Mouse (Mus musculus): ENCODE measurements around the gene Pilrb1. TPM values are rescaled to one million over a fixed set of nuclear protein-coding genes. Genes with fewer than 3 reads are reported as not detected.

Pilrb1 gene
- total and polyA plus RNA-seq, 2 experiments, result 5.1 to 6.1 TPM

DNA sequence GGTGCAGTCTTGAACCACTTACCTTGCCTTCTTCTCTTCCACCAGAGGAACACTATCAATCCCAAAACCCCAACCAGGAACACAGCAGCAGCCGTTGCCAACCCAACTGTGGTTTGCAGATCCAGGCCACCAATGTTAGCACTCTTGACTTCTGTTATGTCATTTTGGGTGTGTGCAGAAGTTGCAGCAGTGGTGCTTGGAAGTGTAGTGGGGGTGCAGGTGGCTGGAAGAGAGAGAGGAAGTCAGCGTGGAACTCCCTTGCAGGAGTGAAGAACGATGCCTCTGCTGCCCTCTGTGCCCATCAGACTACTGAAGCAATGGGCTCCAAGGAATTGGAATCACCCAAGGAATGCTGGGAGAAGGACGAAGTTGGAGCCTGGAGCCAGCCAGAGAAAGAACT is 26.8 kb downstream of the Pilrb1 start:
- Histone ChIP-seq H3K79me2 (ENCODE audit: control insufficient read depth, insufficient read depth, low read length) (no peaks in the 10 kb centered on the region), H3K27me3 (ENCODE audit: control insufficient read depth, insufficient read depth, low read length) (no peaks in the 10 kb centered on the region), H3K36me3 (ENCODE audit: control insufficient read depth, insufficient read depth, low read length) (no peaks in the 10 kb centered on the region), H3K4me3 (ENCODE audit: insufficient read depth, low read depth, low read length) (no peak overlapping the region), H3K9ac (ENCODE audit: low read depth, low read length) (no peak overlapping the region), H3K27ac (replicated peaks; ENCODE audit: insufficient read depth, low read depth, low read length) (no peak overlapping the region), H3K4me1 (ENCODE audit: control insufficient read depth, insufficient read depth, low read length) (peaks cover 2% of the 10 kb centered on the region; the same call in 1 of the 2 replicates)
- 90% methylated on average over 4 of the region's 4 CpGs for WGBS
- TF ChIP-seq CTCF (IDR thresholded peaks at IDR 0.05; ENCODE audit: low read depth, low read length) (no peak), POLR2A (IDR thresholded peaks at IDR 0.05; ENCODE audit: extremely low read depth, insufficient read depth, low read length) (no peak)
- DNase-seq (ENCODE audit: extremely low read depth, low read depth, low spot score), result no peak

DNA sequence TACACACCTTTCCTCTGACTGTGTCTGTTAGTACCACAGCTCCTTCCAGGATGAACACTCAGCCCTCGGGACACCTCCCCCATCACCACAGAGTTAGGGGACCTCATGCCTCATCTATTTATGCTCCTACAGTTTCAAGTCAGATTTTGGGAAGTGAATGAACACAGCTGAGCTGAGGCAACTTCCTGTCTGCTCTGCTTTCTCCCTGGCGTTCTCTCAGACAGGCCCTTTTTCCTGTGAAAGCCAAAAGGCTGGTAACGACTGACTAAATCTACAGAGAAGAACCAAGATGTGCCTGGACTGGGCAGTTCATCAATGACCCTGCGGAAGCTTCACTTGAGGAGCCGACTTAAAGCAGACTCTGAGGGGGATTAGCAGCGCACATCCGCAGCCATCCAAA is 27.7 kb downstream of the Pilrb1 start:
- no peaks in the 10 kb centered on the region for H3K79me2 ChIP-seq (ENCODE audit: control insufficient read depth, insufficient read depth, low read length)
- no peak overlapping the region for H3K4me3 ChIP-seq (ENCODE audit: insufficient read depth, low read depth, low read length)
- no peak overlapping the region for H3K9ac ChIP-seq (ENCODE audit: low read depth, low read length)
- peak; percentile 36 for DNase-seq (ENCODE audit: extremely low read depth, low read depth, low spot score)
- H3K36me3 ChIP-seq (ENCODE audit: control insufficient read depth, insufficient read depth, low read length), result no peaks in the 10 kb centered on the region
- WGBS, result 70% methylated on average over 7 of the region's 7 CpGs
- H3K4me1 ChIP-seq (ENCODE audit: control insufficient read depth, insufficient read depth, low read length), result peaks cover 2% of the 10 kb centered on the region; the same call in 1 of the 2 replicates
- no peaks in the 10 kb centered on the region for H3K27me3 ChIP-seq (ENCODE audit: control insufficient read depth, insufficient read depth, low read length)
- 0 out of 2 replicates have a peak overlapping the region, but pooled peaks have one; percentile 15 for H3K27ac ChIP-seq (replicated peaks; ENCODE audit: insufficient read depth, low read depth, low read length)
- TF ChIP-seq CTCF (IDR thresholded peaks at IDR 0.05; ENCODE audit: low read depth, low read length) (no peak), POLR2A (IDR thresholded peaks at IDR 0.05; ENCODE audit: extremely low read depth, insufficient read depth, low read length) (no peak)

DNA sequence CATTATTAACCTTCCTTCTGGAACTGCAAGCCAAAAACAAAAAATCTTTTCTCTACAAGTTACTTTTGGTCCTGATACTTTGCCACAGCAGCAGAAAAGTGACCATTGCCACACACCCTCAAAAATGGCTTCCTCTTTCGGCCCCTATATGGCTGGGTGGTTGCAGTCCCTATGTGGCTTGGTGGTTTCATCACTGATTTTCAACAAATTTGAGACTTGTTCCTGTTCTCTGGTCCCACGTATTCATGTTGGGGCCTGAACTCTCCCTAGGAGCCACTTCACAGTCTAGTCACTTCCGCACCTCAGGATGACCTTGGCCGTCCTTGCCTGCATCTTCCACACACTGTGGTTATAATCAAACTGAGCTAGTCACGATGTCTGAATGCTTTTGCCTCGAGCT is 29.2 kb downstream of the Pilrb1 start:
- no peak overlapping the region for H3K9ac ChIP-seq (ENCODE audit: low read depth, low read length)
- peak; percentile 28 for DNase-seq (ENCODE audit: extremely low read depth, low read depth, low spot score)
- H3K27me3 ChIP-seq (ENCODE audit: control insufficient read depth, insufficient read depth, low read length), result no peaks in the 10 kb centered on the region
- H3K36me3 ChIP-seq (ENCODE audit: control insufficient read depth, insufficient read depth, low read length), result no peaks in the 10 kb centered on the region
- no peak for TF ChIP-seq CTCF (IDR thresholded peaks at IDR 0.05; ENCODE audit: low read depth, low read length)
- TF ChIP-seq POLR2A (IDR thresholded peaks at IDR 0.05; ENCODE audit: extremely low read depth, insufficient read depth, low read length), result no peak
- no peak overlapping the region for H3K27ac ChIP-seq (replicated peaks; ENCODE audit: insufficient read depth, low read depth, low read length)
- no peak overlapping the region for H3K4me3 ChIP-seq (ENCODE audit: insufficient read depth, low read depth, low read length)
- H3K79me2 ChIP-seq (ENCODE audit: control insufficient read depth, insufficient read depth, low read length), result no peaks in the 10 kb centered on the region
- H3K4me1 ChIP-seq (ENCODE audit: control insufficient read depth, insufficient read depth, low read length), result peaks cover 2% of the 10 kb centered on the region; the same call in 1 of the 2 replicates
- 82% methylated on average over 6 of the region's 6 CpGs for WGBS

DNA sequence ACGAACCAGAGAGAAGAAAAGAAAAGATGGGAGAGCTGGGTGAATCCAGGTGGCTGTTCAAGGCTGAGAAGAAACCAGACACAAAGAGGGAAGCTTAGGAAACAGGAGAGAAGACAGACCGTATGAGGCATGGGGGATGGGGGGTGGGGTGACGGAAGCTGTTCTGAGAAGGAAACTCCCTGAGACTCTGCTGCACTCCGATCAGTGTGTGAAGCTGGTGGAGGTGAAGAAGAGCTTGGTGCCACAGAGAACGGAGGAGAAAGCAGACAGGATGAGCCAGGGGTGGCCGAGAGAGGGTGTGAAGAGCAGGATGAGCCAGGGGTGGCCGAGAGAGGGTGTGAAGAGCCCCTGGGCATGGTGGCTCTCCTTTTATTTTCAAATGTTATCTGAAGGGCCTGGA is 31.5 kb downstream of the Pilrb1 start:
- Histone ChIP-seq H3K9ac (ENCODE audit: low read depth, low read length) (no peak overlapping the region), H3K36me3 (ENCODE audit: control insufficient read depth, insufficient read depth, low read length) (no peaks in the 10 kb centered on the region), H3K27ac (replicated peaks; ENCODE audit: insufficient read depth, low read depth, low read length) (no peak overlapping the region), H3K4me1 (ENCODE audit: control insufficient read depth, insufficient read depth, low read length) (peaks cover 2% of the 10 kb centered on the region; the same call in 1 of the 2 replicates), H3K27me3 (ENCODE audit: control insufficient read depth, insufficient read depth, low read length) (no peaks in the 10 kb centered on the region), H3K4me3 (ENCODE audit: insufficient read depth, low read depth, low read length) (no peak overlapping the region), H3K79me2 (ENCODE audit: control insufficient read depth, insufficient read depth, low read length) (no peaks in the 10 kb centered on the region)
- WGBS, result 61% methylated on average over 7 of the region's 7 CpGs
- no peak for DNase-seq (ENCODE audit: extremely low read depth, low read depth, low spot score)
- TF ChIP-seq POLR2A (IDR thresholded peaks at IDR 0.05; ENCODE audit: extremely low read depth, insufficient read depth, low read length) (no peak), CTCF (IDR thresholded peaks at IDR 0.05; ENCODE audit: low read depth, low read length) (no peak)

DNA sequence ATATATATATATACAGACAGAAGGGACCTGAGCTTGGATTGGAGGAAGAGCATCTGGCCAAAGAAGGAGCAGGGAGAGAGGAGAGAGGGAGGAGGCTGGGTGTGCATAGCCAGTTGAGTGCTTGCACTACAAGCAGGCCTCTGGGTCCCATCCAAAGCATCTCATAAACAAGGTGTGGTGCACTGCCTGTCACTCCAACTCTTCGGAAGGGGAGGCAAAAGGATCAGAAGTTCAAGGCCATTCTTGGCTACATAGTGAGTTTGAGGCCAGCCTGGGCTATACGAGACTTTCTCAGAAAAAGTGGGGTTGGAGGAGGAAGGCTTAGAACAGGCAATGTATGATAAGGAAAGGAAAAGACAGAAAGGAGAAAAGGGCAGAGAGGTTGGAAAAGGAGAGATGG is 31.9 kb downstream of the Pilrb1 start:
- Histone ChIP-seq H3K27me3 (ENCODE audit: control insufficient read depth, insufficient read depth, low read length) (no peaks in the 10 kb centered on the region), H3K4me3 (ENCODE audit: insufficient read depth, low read depth, low read length) (no peak overlapping the region), H3K9ac (ENCODE audit: low read depth, low read length) (no peak overlapping the region), H3K27ac (replicated peaks; ENCODE audit: insufficient read depth, low read depth, low read length) (no peak overlapping the region), H3K36me3 (ENCODE audit: control insufficient read depth, insufficient read depth, low read length) (no peaks in the 10 kb centered on the region), H3K79me2 (ENCODE audit: control insufficient read depth, insufficient read depth, low read length) (no peaks in the 10 kb centered on the region), H3K4me1 (ENCODE audit: control insufficient read depth, insufficient read depth, low read length) (peaks cover 2% of the 10 kb centered on the region; the same call in 1 of the 2 replicates)
- 70% methylated on average over 2 of the region's 2 CpGs for WGBS
- no peak for DNase-seq (ENCODE audit: extremely low read depth, low read depth, low spot score)
- TF ChIP-seq POLR2A (IDR thresholded peaks at IDR 0.05; ENCODE audit: extremely low read depth, insufficient read depth, low read length) (no peak), CTCF (IDR thresholded peaks at IDR 0.05; ENCODE audit: low read depth, low read length) (no peak)

DNA sequence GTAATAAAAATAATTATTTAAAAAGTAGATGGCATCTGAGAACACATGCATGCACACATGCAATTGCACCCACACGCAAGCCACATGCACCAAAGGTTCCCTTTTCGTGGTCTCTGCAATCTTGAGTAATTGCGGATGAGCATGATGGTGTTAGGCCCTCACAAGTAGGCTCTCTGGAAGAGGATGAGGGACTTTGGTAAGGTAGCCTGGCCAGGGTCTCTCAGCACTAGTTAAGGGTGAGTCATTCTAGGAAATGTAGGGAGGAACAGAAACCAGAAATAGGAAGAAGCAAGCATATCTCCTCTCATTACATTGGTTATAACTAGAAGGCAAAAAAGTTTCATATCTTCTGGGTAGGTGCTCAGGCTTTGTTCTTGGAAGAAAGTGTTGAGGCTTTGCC is 32.9 kb downstream of the Pilrb1 start:
- Histone ChIP-seq H3K4me1 (ENCODE audit: control insufficient read depth, insufficient read depth, low read length) (no peaks in the 10 kb centered on the region), H3K27me3 (ENCODE audit: control insufficient read depth, insufficient read depth, low read length) (no peaks in the 10 kb centered on the region), H3K4me3 (ENCODE audit: insufficient read depth, low read depth, low read length) (no peak overlapping the region), H3K27ac (replicated peaks; ENCODE audit: insufficient read depth, low read depth, low read length) (no peak overlapping the region), H3K9ac (ENCODE audit: low read depth, low read length) (no peak overlapping the region), H3K79me2 (ENCODE audit: control insufficient read depth, insufficient read depth, low read length) (no peaks in the 10 kb centered on the region), H3K36me3 (ENCODE audit: control insufficient read depth, insufficient read depth, low read length) (no peaks in the 10 kb centered on the region)
- DNase-seq (ENCODE audit: extremely low read depth, low read depth, low spot score), result peak; percentile 16
- TF ChIP-seq POLR2A (IDR thresholded peaks at IDR 0.05; ENCODE audit: extremely low read depth, insufficient read depth, low read length) (no peak), CTCF (IDR thresholded peaks at IDR 0.05; ENCODE audit: low read depth, low read length) (no peak)
- WGBS, result 86% methylated on average over 3 of the region's 3 CpGs

All from liver, adult 2 months (tissue).